Mouse (Mus musculus) monocyte, adult 59 days (primary cell): ENCODE data around the gene Olfr913. TPM values are rescaled to one million over a fixed set of nuclear protein-coding genes. Genes with fewer than 3 reads are reported as not detected.

Experiments used
- total RNA-seq, 2 experiments: library from RNA; stranded (reverse); gene quantifications; one replicate each; pipeline ENCODE4 v1.2.4; 2023

The Olfr913 gene
- total RNA-seq = not detected

GRCm38 (mm10) chr9:38592459-38592858 is at the start of gene Olfr913:
Olfr913 (plus strand) TSS chr9:38592759.

GRCm38 (mm10) chr9:38579878-38580277 is 12.7 kb upstream of the Olfr913 start, which contains the start of gene Olfr912:
Olfr912 (plus strand) TSS chr9:38580178.

GRCm38 (mm10) chr9:38604802-38605201 is 12.2 kb downstream of the Olfr913 start, which contains the start of gene Olfr914:
Olfr914 (plus strand) TSS chr9:38605102.

Other genes starting within 250 kb of the Olfr913 start
- not detected for gene Olfr898, start 244.3 kb upstream of the Olfr913 start, total RNA-seq
- gene Olfr250, start 225.9 kb upstream of the Olfr913 start, total RNA-seq = not detected
- gene Olfr251, start 215.7 kb upstream of the Olfr913 start, total RNA-seq = not detected
- gene Olfr147, start 191.1 kb upstream of the Olfr913 start, total RNA-seq = not detected
- not detected for gene Olfr901, start 163.3 kb upstream of the Olfr913 start, total RNA-seq
- gene Olfr902, start 145.1 kb upstream of the Olfr913 start, total RNA-seq = not detected
- not detected for gene Olfr904, start 129.6 kb upstream of the Olfr913 start, total RNA-seq
- not detected for gene Olfr905, start 121.7 kb upstream of the Olfr913 start, total RNA-seq
- not detected for gene Olfr906, start 105.7 kb upstream of the Olfr913 start, total RNA-seq
- not detected for gene Olfr907, start 97.0 kb upstream of the Olfr913 start, total RNA-seq
- gene Olfr911-ps1, start 71.2 kb upstream of the Olfr913 start, total RNA-seq = not detected
- gene Olfr910, start 54.9 kb upstream of the Olfr913 start, total RNA-seq = not detected
- gene Olfr912, start 12.6 kb upstream of the Olfr913 start, total RNA-seq = not detected
- not detected for gene Olfr914, start 12.3 kb downstream of the Olfr913 start, total RNA-seq
- not detected for gene Olfr916, start 67.1 kb downstream of the Olfr913 start, total RNA-seq
- gene Olfr917, start 73.1 kb downstream of the Olfr913 start, total RNA-seq = not detected
- gene Olfr918, start 81.8 kb downstream of the Olfr913 start, total RNA-seq = not detected
- gene Olfr919, start 110.9 kb downstream of the Olfr913 start, total RNA-seq = not detected
- gene Vwa5a, start 125.5 kb downstream of the Olfr913 start, total RNA-seq = 10 to 100 TPM; 72.6 to 77.7 TPM
- under 1 TPM; 0.67 to 0.84 TPM for gene Olfr920, start 159.5 kb downstream of the Olfr913 start, total RNA-seq
- not detected for gene Olfr921, start 180.3 kb downstream of the Olfr913 start, total RNA-seq
- not detected for gene Olfr922, start 221.9 kb downstream of the Olfr913 start, total RNA-seq
- gene Olfr923, start 233.8 kb downstream of the Olfr913 start, total RNA-seq = not detected